Comparison of ENCODE assay signal across 18 mouse cellular contexts in genomic region chr17:46034110-46034509, GRCm38 (mm10). TPM values are rescaled to one million over a fixed set of nuclear protein-coding genes. Genes with fewer than 3 reads are reported as not detected.
A peak's percentile ranks its signal among the peaks of the same experiment; 100 is the strongest.
DNase-seq lines count a peak whose midpoint lies in the region; ATAC-seq and TF ChIP-seq lines count a peak whose summit lies in the region.
"Had no signal": no experiment of that assay in that cellular context is flagged by ENCODE, and none has a peak within 500 bp of the region (broad histone marks: within the 10 kb centered on the region; RNA-seq: fewer than 3 reads in every experiment).

No protein-coding gene starts in this region.

- intact Hi-C loops in heart, postnatal 25 days (cut with DNase I) = loop anchor here (5.0 to 10.0 kb wide), 2 partner anchors 77 to 469 kb away; partner anchors contain the start of gene Slc35b2

- H3K4me2 ChIP-seq in heart, embryonic 16.5 days (ENCODE audit: low read depth, low read length) = peak overlapping the region; percentile 11; the same call in 1 of the 2 replicates
- peak overlapping the region; percentile 83; the same call in 1 of the 2 replicates for H3K4me2 ChIP-seq in stomach, embryonic 14.5 days (replicated peaks; ENCODE audit: low read depth, low read length)
- H3K4me2 ChIP-seq in stomach, postnatal 0 days (replicated peaks; ENCODE audit: low read depth) = no peak overlapping the region
- H3K4me2 ChIP-seq in stomach, embryonic 15.5 days = no peak overlapping the region
- H3K4me2 ChIP-seq: liver, embryonic 13.5 days had no signal

- H3K9me3 ChIP-seq in heart, embryonic 16.5 days (replicated peaks; ENCODE audit: control insufficient read depth, low read length) = no peaks in the 10 kb centered on the region
- H3K9me3 ChIP-seq in stomach, embryonic 14.5 days (ENCODE audit: control insufficient read depth, low read depth, low read length) = no peaks in the 10 kb centered on the region
- H3K9me3 ChIP-seq in stomach, postnatal 0 days (ENCODE audit: control insufficient read depth, low read length) = no peaks in the 10 kb centered on the region
- no peaks in the 10 kb centered on the region for H3K9me3 ChIP-seq in stomach, embryonic 15.5 days
- H3K9me3 ChIP-seq: liver, embryonic 13.5 days; midbrain, embryonic 10.5 days had no signal

- no peak for TF ChIP-seq EP300 in stomach, postnatal 0 days (optimal IDR thresholded peaks at IDR 0.05)

- no peak for TF ChIP-seq CTCF in stomach, postnatal 0 days (IDR thresholded peaks at IDR 0.05; ENCODE audit: low read depth)

- H3K9ac ChIP-seq in heart, embryonic 16.5 days (ENCODE audit: low read length) = no peak overlapping the region
- no peak overlapping the region for H3K9ac ChIP-seq in stomach, embryonic 14.5 days (replicated peaks; ENCODE audit: low read depth, low read length)
- no peak overlapping the region for H3K9ac ChIP-seq in stomach, postnatal 0 days (ENCODE audit: low read length)
- no peak overlapping the region for H3K9ac ChIP-seq in stomach, embryonic 15.5 days
- H3K9ac ChIP-seq: liver, embryonic 13.5 days had no signal

- ATAC-seq in heart, embryonic 16.5 days (replicated peaks; ENCODE audit: extremely low read depth, insufficient read depth, low FRiP score) = no peak
- ATAC-seq in stomach, embryonic 14.5 days (ENCODE audit: insufficient number of reproducible peaks, insufficient read depth, low FRiP score, low read depth) = no peak
- no peak for ATAC-seq in stomach, postnatal 0 days (ENCODE audit: low FRiP score, low TSS enrichment)
- ATAC-seq in stomach, embryonic 15.5 days (ENCODE audit: insufficient read depth, low FRiP score, low read depth) = no peak
- no peak for ATAC-seq in monocyte, adult 5-6 weeks (replicated peaks; ENCODE audit: insufficient number of reproducible peaks, low FRiP score, low TSS enrichment, poor library complexity, severe bottlenecking)
- ATAC-seq: activated CD4-positive, CD25-positive, alpha-beta regulatory T cell, adult 4 months; inflammation-experienced regulatory T-cells, adult 6 months had no signal

- 43% methylated on average over 6 of the region's 6 CpGs for WGBS in heart, embryonic 16.5 days
- 38% methylated on average over 6 of the region's 6 CpGs for WGBS in stomach, embryonic 14.5 days
- WGBS in stomach, postnatal 0 days = 56% methylated on average over 6 of the region's 6 CpGs
- 47% methylated on average over 6 of the region's 6 CpGs for WGBS in stomach, embryonic 15.5 days

- H3K4me3 ChIP-seq in heart, embryonic 16.5 days (ENCODE audit: low read length) = no peak overlapping the region
- H3K4me3 ChIP-seq in stomach, embryonic 14.5 days (ENCODE audit: low read depth, low read length) = no peak overlapping the region
- no peak overlapping the region for H3K4me3 ChIP-seq in stomach, postnatal 0 days (ENCODE audit: low read depth, low read length)
- H3K4me3 ChIP-seq in stomach, embryonic 15.5 days (replicated peaks) = no peak overlapping the region
- H3K4me3 ChIP-seq: liver, embryonic 13.5 days; myocyte had no signal

- DNase-seq in heart, postnatal 25 days (ENCODE audit: low spot score) = no peak
- DNase-seq in stomach, postnatal 0 days (ENCODE audit: low spot score) = no peak
- DNase-seq in adrenal gland, adult 2 months = no peak
- DNase-seq: adrenal gland, postnatal 36 days; gastrocnemius, postnatal 14 days; liver, embryonic 13.5 days; lung, postnatal 10 days; right cerebral cortex, adult 18-20 months; spleen, adult 18-20 months had no signal

- no peak overlapping the region for H3K27ac ChIP-seq in heart, embryonic 16.5 days (ENCODE audit: low read length)
- H3K27ac ChIP-seq in stomach, embryonic 14.5 days (ENCODE audit: low read length) = peak overlapping the region; percentile 39; the same call in 1 of the 2 replicates
- no peak overlapping the region for H3K27ac ChIP-seq in stomach, postnatal 0 days (replicated peaks)
- 0 out of 2 replicates have a peak overlapping the region, but pooled peaks have one; percentile 36 for H3K27ac ChIP-seq in stomach, embryonic 15.5 days
- H3K27ac ChIP-seq: kidney, postnatal 0 days; liver, embryonic 13.5 days had no signal

- H3K27me3 ChIP-seq in heart, embryonic 16.5 days (ENCODE audit: control insufficient read depth, insufficient read depth, low read length) = no peaks in the 10 kb centered on the region
- H3K27me3 ChIP-seq in stomach, embryonic 14.5 days (ENCODE audit: control insufficient read depth, insufficient read depth, low read length) = no peaks in the 10 kb centered on the region
- no peaks in the 10 kb centered on the region for H3K27me3 ChIP-seq in stomach, postnatal 0 days (ENCODE audit: control insufficient read depth, insufficient read depth, low read length)
- H3K27me3 ChIP-seq in stomach, embryonic 15.5 days (replicated peaks) = no peaks in the 10 kb centered on the region

- H3K36me3 ChIP-seq in heart, embryonic 16.5 days (ENCODE audit: control insufficient read depth, insufficient read depth) = no peaks in the 10 kb centered on the region
- H3K36me3 ChIP-seq in stomach, embryonic 14.5 days (ENCODE audit: control insufficient read depth, insufficient read depth, low read length) = no peaks in the 10 kb centered on the region
- no peaks in the 10 kb centered on the region for H3K36me3 ChIP-seq in stomach, postnatal 0 days (ENCODE audit: control insufficient read depth, insufficient read depth, low read length)
- no peaks in the 10 kb centered on the region for H3K36me3 ChIP-seq in stomach, embryonic 15.5 days
- H3K36me3 ChIP-seq: liver, embryonic 13.5 days; midbrain, embryonic 10.5 days had no signal

- H3K4me1 ChIP-seq in heart, embryonic 16.5 days (ENCODE audit: control insufficient read depth, insufficient read depth, low read length) = peaks cover 34% of the 10 kb centered on the region
- peaks cover 24% of the 10 kb centered on the region for H3K4me1 ChIP-seq in stomach, embryonic 14.5 days (ENCODE audit: control insufficient read depth, insufficient read depth, low read length)
- peaks cover 5% of the 10 kb centered on the region; the same call in 1 of the 2 replicates for H3K4me1 ChIP-seq in stomach, postnatal 0 days (replicated peaks; ENCODE audit: control insufficient read depth, insufficient read depth)
- peaks cover 29% of the 10 kb centered on the region for H3K4me1 ChIP-seq in stomach, embryonic 15.5 days

RNA-seq across cellular contexts. Expression of gene Vegfa, which starts 1.9 kb away (rescaled TPM):
- 6.4 TPM in 2 replicates for polyA plus RNA-seq in heart, embryonic 16.5 days (2015; fragmentation: Nextera tagmentation; extraction: Ambion mirVana)
- total RNA-seq in heart, postnatal 25 days (2021) = 100 to 1,000 TPM; 257 to 275 TPM
- polyA plus RNA-seq in stomach, embryonic 14.5 days (2014; fragmentation: Nextera tagmentation; extraction: Ambion mirVana) = 6.8 and 8.1 TPM in 2 replicates
- 2.4 and 3.1 TPM in 2 replicates for polyA plus RNA-seq in stomach, postnatal 0 days (2015; fragmentation: Nextera tagmentation; extraction: Ambion mirVana)
- polyA plus RNA-seq in stomach, embryonic 15.5 days (2015; fragmentation: Nextera tagmentation; extraction: Ambion mirVana) = 4.9 and 5.7 TPM in 2 replicates
- total RNA-seq in monocyte, adult 5-6 weeks (2017) = 16.5 to 56.6 TPM (median 24.3 TPM) in 3 replicates
- total RNA-seq in adrenal gland, adult 2 months (2021) = 100 to 1,000 TPM; 395 to 486 TPM
- 751 and 799 TPM in 2 replicates for polyA plus RNA-seq in adrenal gland, adult 2 months (2012; rRNA removed)
- polyA plus RNA-seq: activated CD4-positive, CD25-positive, alpha-beta regulatory T cell, adult 4 months; inflammation-experienced regulatory T-cells, adult 6 months had no signal

Comparison
In these comparisons a context has a peak if more than half of its experiments do, and no peak if none do; other contexts are left out.
1. H3K27ac ChIP-seq: peak in stomach, embryonic 14.5 days (single experiment) and stomach, embryonic 15.5 days (single experiment); none in heart, embryonic 16.5 days (single experiment) and stomach, postnatal 0 days (single experiment).
2. H3K4me2 ChIP-seq: peak in heart, embryonic 16.5 days (single experiment) and stomach, embryonic 14.5 days (single experiment); none in stomach, postnatal 0 days (single experiment) and stomach, embryonic 15.5 days (single experiment).
3. RNA of gene Vegfa, which starts 1.9 kb away (polyA plus RNA-seq): 751 to 799 TPM in adrenal gland, adult 2 months; 6.8 to 8.1 TPM in stomach, embryonic 14.5 days, 6.4 TPM in heart, embryonic 16.5 days, 4.9 to 5.7 TPM in stomach, embryonic 15.5 days and 2.4 to 3.1 TPM in stomach, postnatal 0 days; every median in the first group is over 10 times any median in the second.